Mouse (Mus musculus) heart, postnatal 0 days (tissue): ENCODE results near the gene Fcrla. TPM values are rescaled to one million over a fixed set of nuclear protein-coding genes. Genes with fewer than 3 reads are reported as not detected.
"Not testable (repeated sequence)": the region's sequence is repeated elsewhere in the genome, so short reads cannot be mapped to it uniquely, and the experiment has no call there.

Experiments used
- ATAC-seq: fragments of 200-750 bp; cut with Nextera tagmentation; 2 replicates; pipeline ENCODE4 v1.8.0; 2017; ENCODE audit warnings: low read depth, moderate number of reproducible peaks, moderate library complexity; ENCODE audit not compliant: insufficient read depth
- DNase-seq: peaks from one replicate; pipeline ENCODE4 v3.0.0-alpha.2; 2016; ENCODE audit warnings: low spot score
- H3K27ac ChIP-seq: fragments of 300-500 bp; sonication (generic); 2 replicates; pipeline ENCODE4 v1.5.1; 2014; ENCODE audit warnings: low read depth, mild to moderate bottlenecking
- H3K27me3 ChIP-seq: fragments of 300-500 bp; sonication (generic); 2 replicates; pipeline ENCODE4 v1.6.1; 2014; ENCODE audit warnings: low read length, mixed read lengths; ENCODE audit not compliant: control insufficient read depth, insufficient read depth
- H3K36me3 ChIP-seq: fragments of 300-500 bp; sonication (generic); replicated peaks from 2 replicates; pipeline ENCODE4 v1.6.1; 2014; ENCODE audit warnings: low read length, mixed read lengths; ENCODE audit not compliant: control insufficient read depth, insufficient read depth
- H3K4me1 ChIP-seq: fragments of 300-500 bp; sonication (generic); 2 replicates; pipeline ENCODE4 v1.6.1; 2014; ENCODE audit warnings: antibody characterized with exemption; ENCODE audit not compliant: control insufficient read depth, insufficient read depth
- H3K4me2 ChIP-seq: fragments of 300-500 bp; sonication (generic); 2 replicates; pipeline ENCODE4 v1.6.1; 2014; ENCODE audit warnings: low read depth, mild to moderate bottlenecking, low read length, moderate library complexity
- H3K4me3 ChIP-seq: fragments of 300-500 bp; sonication (generic); 2 replicates; pipeline ENCODE4 v1.5.1; 2014; ENCODE audit warnings: low read depth, low read length
- H3K9ac ChIP-seq: fragments of 300-500 bp; sonication (generic); replicated peaks from 2 replicates; pipeline ENCODE4 v1.6.1; 2014; ENCODE audit warnings: low read depth, low read length, mixed read lengths
- H3K9me3 ChIP-seq: fragments of 300-500 bp; sonication (generic); replicated peaks from 2 replicates; pipeline ENCODE4 v1.6.1; 2016; ENCODE audit warnings: low read length; ENCODE audit not compliant: control insufficient read depth
- CTCF ChIP-seq: IDR thresholded peaks from 2 replicates; pipeline ENCODE4 v1.5.1; 2016; ENCODE audit warnings: antibody characterized with exemption, control low read depth, low read depth
- EP300 ChIP-seq: IDR thresholded peaks from 2 replicates; pipeline ENCODE4 v1.6.1; 2016; ENCODE audit warnings: antibody characterized with exemption, low read depth
- WGBS: fragments of 180-500 bp; shearing (Covaris S2); extraction: QIAGEN DNeasy Blood & Tissue Kit; methylation state at CpG from one replicate; pipeline ENCODE4 v1.1.7; 2014; 5-methylcytosine and 5-hydroxymethylcytosine counted together
- polyA plus RNA-seq: library from polyadenylated mRNA; unstranded; fragments of >200 nt; fragmentation: Nextera tagmentation; extraction: Ambion mirVana; gene quantifications from 2 replicates; pipeline ENCODE4 v1.2.1, GENCODE M21; 2015
- total RNA-seq: library from RNA; depleted of rRNA; stranded (reverse); fragments of >200 nt; gene quantifications from 2 replicates; pipeline ENCODE4 v1.2.3, GENCODE M21; 2014; ENCODE audit warnings: low replicate concordance; rRNA removed

Gene Fcrla
- total RNA-seq (0.35 TPM in 1 of 2 replicates, not detected in the other), polyA plus RNA-seq (0.08 and 0.23 TPM in 2 replicates)

DNA sequence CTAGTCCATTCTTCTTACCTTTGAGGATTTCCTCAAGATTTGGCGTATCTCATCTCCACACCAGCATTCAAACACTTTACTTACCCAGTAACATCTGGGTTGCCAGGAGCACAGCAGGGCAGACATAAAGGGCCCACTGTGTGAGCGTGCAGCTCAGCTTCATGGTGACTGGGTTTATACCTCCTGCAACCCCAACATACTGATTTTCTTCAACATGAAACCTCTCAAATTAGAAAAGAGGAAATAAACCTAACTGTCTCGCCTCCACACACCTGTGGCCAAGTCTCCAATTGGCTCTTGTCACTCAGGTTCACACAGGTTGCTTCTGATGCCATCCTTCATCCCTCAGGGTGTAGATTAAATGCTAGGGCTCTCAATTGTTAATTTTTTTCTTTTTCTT, at the start of gene Fcrla:
Gene Fcrla, minus strand, starts transcription at position 206 of the 400 bp plus-strand sequence.
- no peak within 1 kb of the TSS for H3K4me3 ChIP-seq
- no peak for DNase-seq
- H3K9me3 ChIP-seq, result no peaks in the 10 kb centered on the region
- no peaks in the 10 kb centered on the region for H3K4me1 ChIP-seq
- H3K27ac ChIP-seq, result no peak within 1 kb of the TSS
- no peak within 1 kb of the TSS for H3K9ac ChIP-seq
- 83% methylated on average over 3 of the region's 3 CpGs for WGBS
- TF ChIP-seq CTCF (no peak), EP300 (no peak)
- no peak for ATAC-seq
- H3K36me3 ChIP-seq, result no peaks in the 10 kb centered on the region
- H3K27me3 ChIP-seq, result no peaks in the 10 kb centered on the region
- H3K4me2 ChIP-seq, result no peak within 1 kb of the TSS

DNA sequence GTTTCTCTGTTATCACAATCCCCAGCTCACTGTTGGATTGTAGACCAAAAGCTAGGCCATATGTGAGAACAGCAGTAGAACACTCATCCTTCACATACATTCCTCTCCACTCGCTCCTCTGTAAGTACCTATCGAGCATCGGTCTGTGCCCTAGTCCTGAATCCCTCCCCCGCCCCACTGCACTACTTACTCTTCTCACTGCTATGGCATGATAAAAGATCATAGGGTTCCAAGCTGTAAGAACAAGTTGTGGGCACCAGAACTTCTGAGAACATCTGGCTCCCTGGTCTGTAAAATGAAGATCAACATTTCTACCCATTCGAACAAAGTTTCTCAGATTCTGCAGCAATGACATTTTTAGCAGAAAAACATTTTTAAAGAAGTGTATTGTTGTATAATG, 49.1 kb upstream of the Fcrla start, which contains the start of gene Fcgr2b:
Gene Fcgr2b, minus strand, starts transcription at position 101 of the 400 bp plus-strand sequence.
- Histone ChIP-seq H3K9me3 (no peaks in the 10 kb centered on the region), H3K4me2 (no peak within 1 kb of the TSS), H3K36me3 (no peaks in the 10 kb centered on the region), H3K27me3 (no peaks in the 10 kb centered on the region), H3K4me1 (no peaks in the 10 kb centered on the region), H3K27ac (no peak within 1 kb of the TSS), H3K4me3 (no peak within 1 kb of the TSS), H3K9ac (no peak within 1 kb of the TSS)
- DNase-seq, result no peak
- 80% methylated on average over 5 of the region's 5 CpGs for WGBS
- no peak for TF ChIP-seq EP300
- TF ChIP-seq CTCF, result no peak
- ATAC-seq, result no peak

DNA sequence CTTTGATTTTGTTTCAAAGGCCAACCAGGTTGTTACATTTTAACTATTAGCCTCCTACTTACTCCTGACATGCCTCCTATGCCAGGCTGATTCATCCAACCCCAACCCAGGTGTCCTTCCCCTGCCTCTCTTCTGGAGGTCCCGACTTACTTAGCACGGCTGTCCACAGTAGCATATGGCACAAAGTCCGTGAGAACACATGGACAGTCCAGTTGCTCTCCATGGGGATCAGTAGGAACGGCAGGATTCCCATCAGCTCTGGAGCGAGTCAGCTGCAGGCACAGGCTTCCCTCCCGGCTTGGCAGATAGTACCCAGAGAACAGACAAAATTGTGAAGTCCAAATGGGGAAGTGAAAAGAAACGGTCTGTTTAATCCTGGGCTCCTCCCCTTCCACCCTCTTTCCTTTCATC, 48.4 kb upstream of the Fcrla start:
- H3K27ac ChIP-seq, result no peak overlapping the region
- H3K4me3 ChIP-seq, result no peak overlapping the region
- 56% methylated on average over 7 of the region's 7 CpGs for WGBS
- H3K9me3 ChIP-seq, result no peaks in the 10 kb centered on the region
- DNase-seq (no peak), ATAC-seq (no peak)
- no peak for TF ChIP-seq CTCF
- no peak for TF ChIP-seq EP300
- no peak overlapping the region for H3K9ac ChIP-seq
- no peaks in the 10 kb centered on the region for H3K27me3 ChIP-seq
- H3K4me2 ChIP-seq, result no peak overlapping the region
- H3K36me3 ChIP-seq, result no peaks in the 10 kb centered on the region
- H3K4me1 ChIP-seq, result no peaks in the 10 kb centered on the region

DNA sequence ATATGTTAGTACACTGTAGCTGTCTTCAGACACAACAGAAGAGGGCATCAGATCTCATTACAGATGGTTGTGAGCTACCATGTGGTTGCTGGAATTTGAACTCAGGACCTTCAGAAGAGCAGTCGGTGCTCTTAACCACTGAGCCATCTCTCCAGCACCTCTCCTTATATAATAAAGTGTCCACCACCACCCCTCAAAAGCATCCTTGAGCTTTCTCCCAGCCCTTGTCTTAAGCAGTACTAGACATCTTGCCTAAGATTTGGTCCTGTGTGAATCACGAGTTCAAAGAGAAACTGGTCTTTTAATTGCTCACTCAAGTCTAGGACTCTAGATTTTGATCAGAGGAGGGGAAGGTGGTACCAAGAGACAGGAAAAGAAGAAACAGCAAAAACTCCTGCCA, 48.0 kb upstream of the Fcrla start:
- 70% methylated on average over 2 of the region's 2 CpGs for WGBS
- H3K4me1 ChIP-seq, ATAC-seq, H3K9me3 ChIP-seq, DNase-seq, H3K27me3 ChIP-seq, H3K27ac ChIP-seq, H3K36me3 ChIP-seq, H3K9ac ChIP-seq, H3K4me3 ChIP-seq, H3K4me2 ChIP-seq: not testable (repeated sequence)

DNA sequence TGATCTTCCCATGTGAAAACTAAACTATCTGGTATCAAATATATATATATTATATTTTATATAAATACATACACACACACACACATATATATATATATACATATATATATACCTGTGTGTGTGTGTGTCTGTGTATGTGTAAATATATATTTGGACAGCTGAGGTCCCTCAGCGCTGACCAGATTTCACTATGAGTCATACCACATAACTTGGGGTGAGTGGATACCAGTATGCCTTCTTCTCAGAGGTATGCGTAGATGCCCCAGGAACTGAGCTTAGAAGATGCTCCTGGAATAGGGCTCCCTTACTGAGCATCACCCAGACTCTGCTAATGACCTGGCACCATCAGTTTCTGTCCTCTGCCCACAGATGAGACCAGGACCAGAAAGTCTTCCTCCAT, 47.4 kb upstream of the Fcrla start:
- Histone ChIP-seq H3K27ac (no peak overlapping the region), H3K27me3 (no peaks in the 10 kb centered on the region), H3K9me3 (no peaks in the 10 kb centered on the region), H3K4me2 (no peak overlapping the region), H3K36me3 (no peaks in the 10 kb centered on the region), H3K9ac (no peak overlapping the region), H3K4me1 (no peaks in the 10 kb centered on the region), H3K4me3 (no peak overlapping the region)
- DNase-seq (no peak), ATAC-seq (no peak)
- TF ChIP-seq CTCF (no peak), EP300 (no peak)
- 94% methylated on average over 2 of the region's 2 CpGs for WGBS

DNA sequence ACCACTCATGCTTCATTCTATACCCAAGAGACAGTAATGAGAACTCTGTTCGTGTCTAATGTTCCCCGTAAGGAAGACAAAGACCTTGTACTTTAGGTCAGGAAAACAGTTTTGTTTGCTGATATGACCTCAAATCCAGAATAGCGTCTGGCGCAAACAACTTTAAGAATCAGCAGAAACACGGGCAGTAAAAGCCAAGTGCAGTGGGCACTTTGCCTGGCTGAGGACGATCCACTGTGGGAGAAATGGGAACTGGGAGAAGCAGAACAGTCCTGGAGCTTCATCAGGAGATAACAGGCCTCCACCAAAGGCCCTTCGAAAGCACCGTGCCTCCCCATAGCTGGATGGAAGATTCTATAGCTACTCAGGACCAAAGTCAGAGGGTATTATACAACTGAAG, 46.8 kb upstream of the Fcrla start:
- Histone ChIP-seq H3K4me1 (no peaks in the 10 kb centered on the region), H3K4me3 (no peak overlapping the region), H3K27ac (no peak overlapping the region), H3K9me3 (no peaks in the 10 kb centered on the region), H3K27me3 (no peaks in the 10 kb centered on the region), H3K36me3 (no peaks in the 10 kb centered on the region), H3K4me2 (no peak overlapping the region), H3K9ac (no peak overlapping the region)
- ATAC-seq (no peak), DNase-seq (no peak)
- no peak for TF ChIP-seq CTCF
- no peak for TF ChIP-seq EP300
- 67% methylated on average over 8 of the region's 8 CpGs for WGBS
